Mouse (Mus musculus) liver, postnatal 0 days (tissue): ENCODE measurements around the gene Epyc.

Source experiments
- CTCF ChIP-seq: sonication (generic); IDR thresholded peaks from 2 replicates; pipeline ENCODE4 v1.5.1; 2016; ENCODE audit warnings: antibody characterized with exemption, low read depth
- EP300 ChIP-seq: IDR thresholded peaks from 2 replicates; pipeline ENCODE4 v1.6.1; 2016; ENCODE audit warnings: antibody characterized with exemption, low read depth, mild to moderate bottlenecking

DNA sequence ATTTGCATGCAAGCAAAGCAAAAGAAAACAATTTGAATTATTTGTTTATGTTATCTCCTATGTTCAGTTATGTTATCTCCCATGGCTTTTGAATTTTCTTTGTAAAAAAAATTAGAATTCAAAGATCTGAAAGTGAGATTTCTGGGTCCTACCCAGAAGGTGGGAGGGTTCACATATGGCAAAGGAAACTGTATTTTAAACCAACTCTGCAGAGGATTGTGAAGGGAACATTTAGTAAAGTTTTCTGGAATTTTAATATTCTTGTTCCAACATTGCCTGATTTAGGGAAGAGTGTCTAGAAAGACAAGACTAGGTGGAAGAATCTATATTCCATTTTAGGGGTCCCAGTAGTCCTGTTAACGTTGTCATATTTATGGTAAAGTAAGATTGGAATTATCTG lies 73.4 kb downstream of the Epyc start:
- TF ChIP-seq CTCF: no peak
- TF ChIP-seq EP300: no peak
